Mouse (Mus musculus) Patski (cell line): ENCODE data around the gene Bhlhe41. TPM values are rescaled to one million over a fixed set of nuclear protein-coding genes. Genes with fewer than 3 reads are reported as not detected.

Experiments used
- ATAC-seq: fragments of 100-300 bp; one replicate; pipeline ENCODE4 v1.8.0; 2021
- CTCF ChIA-PET: fragments of 350-600 bp; sonication (Branson Sonifier 250); formaldehyde crosslinking; loops from one replicate; lab custom pipeline; 2022; ENCODE audit warnings: inconsistent platforms; lab: Charles Lee
- POLR2A ChIA-PET: fragments of 350-600 bp; sonication (Branson Sonifier 250); formaldehyde crosslinking; loops from one replicate; lab custom pipeline; 2022; ENCODE audit warnings: antibody characterized with exemption, inconsistent platforms; lab: Charles Lee
- DNase-seq: peaks from one replicate; pipeline ENCODE4 v3.0.0-alpha.2; 2011; ENCODE audit warnings: low read depth, low spot score
- H3K27me3 ChIP-seq: fragments of 371-371 bp; one replicate; pipeline ENCODE4 v1.5.1; 2021
- CTCF ChIP-seq: fragments of 100-300 bp; IDR thresholded peaks from one replicate; pipeline ENCODE4 v1.5.1; 2021
- in situ Hi-C: fragments of 300-500 bp; cut with MboI; formaldehyde crosslinking; loops from 3 replicates; pipeline ENCODE4 v1.11.1; 2018; ENCODE audit warnings: low pct_unique_long_range_greater_than_20kb, mixed read lengths
- polyA plus RNA-seq: library from polyadenylated mRNA; unstranded; gene quantifications from one replicate; pipeline ENCODE4 v1.2.3, GENCODE M21; 2021

Bhlhe41 gene
- polyA plus RNA-seq, 1 experiment from 2014 or later: 41.0 TPM

DNA sequence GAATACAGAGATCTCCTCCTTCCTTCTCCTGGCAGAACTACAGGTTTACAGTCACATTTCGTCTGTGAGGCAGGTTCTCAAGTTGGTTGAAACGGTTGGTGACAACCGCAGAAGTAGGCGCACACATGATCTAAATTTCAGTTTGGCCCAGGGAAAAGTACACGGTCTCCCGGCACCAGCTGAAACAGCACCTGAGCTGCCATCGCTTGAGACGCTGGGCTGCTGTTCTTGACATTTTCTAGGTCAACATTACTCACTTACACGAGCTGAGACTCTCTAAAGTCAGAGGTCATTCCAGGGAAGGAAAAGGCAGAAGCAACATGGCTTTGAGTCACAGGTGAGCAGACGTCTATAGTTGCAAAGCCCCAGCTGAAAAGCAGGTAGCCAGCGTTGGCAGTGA lies 13.4 kb downstream of the Bhlhe41 start:
- ChIA-PET POLR2A (no interaction called here), CTCF (no interaction called here)
- ATAC-seq (no peak), DNase-seq (no peak)
- H3K27me3 ChIP-seq: no peaks in the 10 kb centered on the region
- no peak for TF ChIP-seq CTCF
- in situ Hi-C loops: no loop called here

DNA sequence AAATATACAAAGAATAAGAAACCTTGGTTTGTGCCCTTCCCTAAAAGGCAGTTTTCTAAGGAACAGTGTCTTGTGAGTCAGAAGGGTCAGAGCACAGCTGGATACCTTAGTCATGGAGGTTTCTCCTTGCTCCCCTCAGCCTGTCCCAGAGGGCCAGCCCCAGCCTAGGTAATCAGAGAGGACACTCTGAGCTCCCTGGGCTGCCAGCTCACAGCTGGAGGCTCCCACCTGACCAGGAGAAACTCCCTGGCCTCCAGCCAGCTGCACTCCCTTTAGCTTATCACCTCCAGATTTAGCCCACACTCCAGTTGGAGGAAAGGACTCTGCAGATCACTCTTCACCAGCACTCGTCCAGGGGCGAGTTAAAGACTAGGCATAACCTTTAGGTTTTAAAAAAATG lies 14.6 kb downstream of the Bhlhe41 start:
- POLR2A ChIA-PET: no interaction called here
- ATAC-seq (no peak), DNase-seq (no peak)
- CTCF ChIA-PET: interaction anchor here (0.9 to 1.1 kb wide), 2 partner anchors 22 to 421 kb away, joined by 3 to 5 read pairs; no protein-coding TSS in a partner anchor
- no peaks in the 10 kb centered on the region for H3K27me3 ChIP-seq
- in situ Hi-C loops: no loop called here
- no peak for TF ChIP-seq CTCF

DNA sequence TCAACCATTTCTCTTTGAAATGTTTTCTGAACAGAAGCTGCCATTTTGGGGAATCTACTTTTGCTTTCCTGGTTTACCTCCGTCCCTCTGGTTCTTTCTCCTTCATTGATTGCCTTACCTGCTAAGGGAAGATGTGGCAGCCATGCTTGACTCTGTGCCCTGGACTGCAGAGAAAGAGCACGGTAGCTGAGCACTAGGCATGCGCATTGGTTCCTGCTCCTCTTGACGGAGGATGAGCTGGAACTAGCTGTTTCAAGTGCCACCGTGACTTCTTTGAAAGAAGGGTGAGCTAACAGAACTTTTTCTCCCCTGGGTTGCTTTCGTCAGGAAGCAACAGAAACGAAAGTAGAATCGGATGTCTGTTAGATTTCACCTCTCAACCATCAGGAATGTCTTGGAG lies 17.7 kb downstream of the Bhlhe41 start:
- DNase-seq: no peak
- H3K27me3 ChIP-seq: no peaks in the 10 kb centered on the region
- no peak for ATAC-seq
- ChIA-PET POLR2A (interaction anchor here (0.7 kb wide), 1 partner anchor 488 kb away, joined by 3 read pairs; no protein-coding TSS in a partner anchor), CTCF (interaction anchor here (1.1 to 2.0 kb wide), 4 partner anchors 9 to 232 kb away, joined by 3 to 6 read pairs (median 3); no protein-coding TSS in a partner anchor)
- TF ChIP-seq CTCF: no peak
- in situ Hi-C loops: no loop called here

DNA sequence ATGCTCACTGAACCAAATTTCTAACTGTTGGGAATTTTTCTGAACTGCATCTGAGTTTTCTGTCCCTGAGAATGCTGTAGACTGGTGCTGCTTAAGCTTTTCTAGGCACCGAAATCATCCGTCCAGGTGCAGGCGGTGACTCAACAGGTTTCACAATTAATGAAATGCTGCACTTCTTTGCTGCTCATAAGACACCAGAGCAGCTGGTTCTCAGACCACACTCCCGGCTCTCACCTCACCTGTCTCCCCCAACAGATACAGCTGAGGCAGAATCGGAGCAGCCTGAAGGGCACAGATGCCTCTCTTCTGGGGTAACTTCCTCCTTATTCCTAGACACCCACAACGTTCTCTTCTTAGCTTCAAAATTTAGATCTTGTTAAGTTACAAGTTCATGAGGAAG lies 18.4 kb downstream of the Bhlhe41 start:
- in situ Hi-C loops: no loop called here
- ChIA-PET POLR2A (no interaction called here), CTCF (interaction anchor here (1.4 to 2.0 kb wide), 5 partner anchors 13 to 425 kb away, joined by 3 to 6 read pairs (median 3); no protein-coding TSS in a partner anchor)
- TF ChIP-seq CTCF: no peak
- ATAC-seq (no peak), DNase-seq (no peak)
- no peaks in the 10 kb centered on the region for H3K27me3 ChIP-seq

DNA sequence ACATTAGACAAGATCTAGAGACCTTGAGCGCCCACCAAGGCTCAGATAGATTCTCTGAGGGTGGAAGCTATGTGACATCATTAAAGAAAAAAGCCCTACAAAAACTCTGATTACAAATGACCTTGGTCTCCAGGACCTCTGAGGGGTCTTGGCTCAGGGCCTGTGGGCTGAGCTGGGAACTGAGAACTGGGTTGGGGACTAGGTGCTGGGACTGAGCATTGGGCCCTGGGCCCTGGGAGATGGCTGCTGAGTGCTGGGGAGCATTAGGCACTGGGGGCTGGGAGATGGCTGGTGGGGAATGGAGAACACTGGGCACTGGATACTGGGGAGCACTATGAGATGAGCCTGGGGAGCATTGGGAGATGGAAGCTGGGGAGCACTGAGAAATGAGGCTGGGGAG lies 19.3 kb downstream of the Bhlhe41 start:
- ATAC-seq (no peak), DNase-seq (no peak)
- TF ChIP-seq CTCF: no peak
- CTCF ChIA-PET: interaction anchor here (1.4 to 1.7 kb wide), 3 partner anchors 13 to 426 kb away, joined by 3 to 5 read pairs (median 3); no protein-coding TSS in a partner anchor
- H3K27me3 ChIP-seq: no peaks in the 10 kb centered on the region
- POLR2A ChIA-PET: interaction anchor here (0.8 to 0.9 kb wide), 2 partner anchors 8 to 75 kb away, joined by 4 to 6 read pairs; no protein-coding TSS in a partner anchor
- in situ Hi-C loops: no loop called here

DNA sequence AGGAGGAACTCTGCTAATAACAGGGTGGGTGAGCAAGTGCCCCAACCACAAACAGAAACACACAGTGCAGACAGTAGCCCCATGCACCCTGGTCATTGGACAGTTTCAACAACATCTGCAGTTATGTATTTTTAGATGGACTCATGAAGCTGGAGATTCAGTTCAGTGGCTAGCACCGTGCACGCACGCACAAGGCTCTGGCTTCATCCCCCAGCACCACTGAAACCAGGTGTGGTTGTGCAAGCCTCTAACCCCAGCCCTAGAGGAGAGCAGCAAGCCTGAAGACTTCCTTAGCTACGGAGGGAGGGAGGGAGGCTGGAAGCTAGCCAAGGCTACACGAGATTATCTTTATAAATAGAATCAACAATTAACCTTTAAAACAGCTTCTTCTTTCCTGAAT lies 19.7 kb downstream of the Bhlhe41 start:
- ChIA-PET POLR2A (interaction anchor here (0.8 to 0.9 kb wide), 2 partner anchors 9 to 76 kb away, joined by 4 to 6 read pairs; no protein-coding TSS in a partner anchor), CTCF (interaction anchor here (0.7 to 1.7 kb wide), 3 partner anchors 15 to 426 kb away, joined by 3 to 5 read pairs (median 4); no protein-coding TSS in a partner anchor)
- H3K27me3 ChIP-seq: no peaks in the 10 kb centered on the region
- DNase-seq (no peak), ATAC-seq (no peak)
- in situ Hi-C loops: no loop called here
- TF ChIP-seq CTCF: no peak

DNA sequence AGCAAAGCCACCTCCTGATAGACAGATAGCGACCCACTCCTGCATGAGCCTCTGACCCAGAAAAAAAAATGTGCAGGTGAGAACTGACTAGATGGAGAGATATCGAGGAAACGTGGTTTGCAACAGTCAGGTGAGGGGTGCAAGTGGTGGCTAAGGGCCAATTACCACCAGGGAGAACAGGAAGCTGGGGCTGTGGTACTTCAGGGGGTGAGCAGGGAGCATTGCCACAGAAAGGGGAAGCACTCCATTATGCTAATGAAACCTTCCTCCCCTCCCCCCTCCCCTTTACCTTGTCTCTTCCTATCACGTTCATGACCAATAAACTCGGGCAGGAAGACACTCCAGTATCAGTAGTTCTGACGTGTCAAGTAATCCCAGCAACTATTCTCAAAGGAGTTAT lies 30.0 kb downstream of the Bhlhe41 start:
- in situ Hi-C loops: no loop called here
- DNase-seq: no peak
- no peak for ATAC-seq
- ChIA-PET CTCF (no interaction called here), POLR2A (no interaction called here)
- TF ChIP-seq CTCF: no peak
- H3K27me3 ChIP-seq: no peaks in the 10 kb centered on the region

DNA sequence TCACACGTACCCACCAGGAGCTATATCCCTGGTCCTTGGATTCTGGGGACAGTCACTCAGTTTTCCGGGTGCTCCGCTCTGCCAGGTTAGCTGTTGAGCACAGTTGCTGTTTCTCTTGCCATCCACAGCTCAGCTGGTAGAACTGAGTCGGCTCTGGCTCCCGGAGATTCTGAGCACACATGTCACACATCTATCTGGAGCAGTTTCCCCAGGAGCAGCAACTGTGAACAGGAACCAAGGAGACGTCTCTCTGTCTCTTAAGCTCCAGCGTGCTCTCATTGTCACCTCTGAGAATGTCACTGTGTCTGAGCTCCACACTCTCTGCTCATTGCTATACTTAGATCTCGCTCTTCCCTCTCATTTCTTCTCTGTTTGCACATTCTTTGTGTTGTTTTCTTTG lies 32.4 kb downstream of the Bhlhe41 start:
- no peak for TF ChIP-seq CTCF
- POLR2A ChIA-PET: interaction anchor here (0.6 kb wide), 1 partner anchor 124 kb away, joined by 5 read pairs; no protein-coding TSS in a partner anchor
- H3K27me3 ChIP-seq: no peaks in the 10 kb centered on the region
- in situ Hi-C loops: loop anchor here (5.0 kb wide), 2 partner anchors 439 to 574 kb away; no protein-coding TSS in a partner anchor
- CTCF ChIA-PET: interaction anchor here (0.6 to 2.3 kb wide), 7 partner anchors 8 to 507 kb away, joined by 3 to 8 read pairs (median 3); no protein-coding TSS in a partner anchor
- DNase-seq: no peak
- ATAC-seq: no peak

DNA sequence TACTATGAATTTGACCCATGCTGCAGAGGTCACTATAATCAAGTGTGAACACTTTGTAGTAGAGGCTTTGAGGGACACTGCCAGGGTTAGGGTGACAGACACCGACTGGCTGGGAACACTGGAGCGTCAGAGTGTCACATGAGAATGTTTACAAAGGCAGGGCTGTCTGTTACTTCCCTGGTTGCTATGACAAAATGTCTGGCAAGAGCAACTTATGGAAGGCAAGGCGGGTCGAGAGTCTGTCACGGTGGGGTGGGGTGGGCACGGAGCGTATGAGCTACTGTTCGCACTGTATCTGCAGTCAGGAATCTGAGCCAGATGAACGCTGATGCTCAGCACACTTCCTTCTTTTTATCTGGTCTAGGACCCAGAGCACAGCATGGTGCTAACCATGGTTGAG lies 34.7 kb downstream of the Bhlhe41 start:
- POLR2A ChIA-PET: no interaction called here
- CTCF ChIA-PET: interaction anchor here (1.0 to 1.3 kb wide), 3 partner anchors 446 to 514 kb away, joined by 3 to 4 read pairs (median 3); no protein-coding TSS in a partner anchor
- no peak for TF ChIP-seq CTCF
- in situ Hi-C loops: loop anchor here (5.0 kb wide), 2 partner anchors 442 to 577 kb away; no protein-coding TSS in a partner anchor
- H3K27me3 ChIP-seq: no peaks in the 10 kb centered on the region
- ATAC-seq (no peak), DNase-seq (no peak)

DNA sequence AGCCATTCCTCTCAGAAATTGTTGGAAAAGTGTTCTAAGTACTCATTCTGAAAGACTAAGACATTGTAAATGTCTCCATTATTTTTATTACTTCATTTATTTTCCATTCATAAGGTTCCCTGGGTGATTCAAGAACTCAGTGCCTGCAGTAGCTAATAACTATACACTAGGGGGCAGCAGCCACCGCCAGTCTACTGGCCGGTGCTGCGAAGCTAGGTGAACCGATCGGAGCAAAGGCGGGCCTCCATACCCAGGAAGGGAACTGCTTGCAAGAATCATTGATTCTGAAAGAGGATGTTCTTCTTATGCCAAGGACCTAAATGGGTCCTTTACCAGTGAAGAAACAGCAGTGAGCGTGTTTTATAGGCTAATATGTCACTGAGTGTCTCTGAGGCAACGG lies 35.2 kb downstream of the Bhlhe41 start:
- in situ Hi-C loops: loop anchor here (5.0 kb wide), 2 partner anchors 442 to 577 kb away; no protein-coding TSS in a partner anchor
- CTCF ChIA-PET: interaction anchor here (0.7 to 1.8 kb wide), 5 partner anchors 13 to 575 kb away, joined by 3 to 4 read pairs (median 3); no protein-coding TSS in a partner anchor
- ATAC-seq (no peak), DNase-seq (no peak)
- peak; percentile 96 for TF ChIP-seq CTCF
- H3K27me3 ChIP-seq: no peaks in the 10 kb centered on the region
- POLR2A ChIA-PET: no interaction called here
